Mouse (Mus musculus) ES-E14 (cell line): Measurements from ENCODE around the gene Ifnb1.

ENCODE experiments used
- MAFK ChIP-seq: IDR thresholded peaks from 2 replicates; pipeline ENCODE4 v1.6.1; 2014; ENCODE audit warnings: mild to moderate bottlenecking, low read depth, low read length, inconsistent platforms; ENCODE audit not compliant: insufficient read depth
- ZC3H11A ChIP-seq: IDR thresholded peaks from 2 replicates; pipeline ENCODE4 v1.6.1; 2012; ENCODE audit warnings: low read depth, mild to moderate bottlenecking, inconsistent platforms, low read length, borderline replicate concordance

- 0 out of 2 replicates have a peak, but pooled peaks have one; percentile 5 for TF ChIP-seq ZC3H11A
- no peak for TF ChIP-seq MAFK
Observed at GRCm38 (mm10) chr4:88514403-88514802, 8.2 kb downstream of the Ifnb1 start.
